Mouse (Mus musculus): ENCODE results near the gene Selenop.

DNA sequence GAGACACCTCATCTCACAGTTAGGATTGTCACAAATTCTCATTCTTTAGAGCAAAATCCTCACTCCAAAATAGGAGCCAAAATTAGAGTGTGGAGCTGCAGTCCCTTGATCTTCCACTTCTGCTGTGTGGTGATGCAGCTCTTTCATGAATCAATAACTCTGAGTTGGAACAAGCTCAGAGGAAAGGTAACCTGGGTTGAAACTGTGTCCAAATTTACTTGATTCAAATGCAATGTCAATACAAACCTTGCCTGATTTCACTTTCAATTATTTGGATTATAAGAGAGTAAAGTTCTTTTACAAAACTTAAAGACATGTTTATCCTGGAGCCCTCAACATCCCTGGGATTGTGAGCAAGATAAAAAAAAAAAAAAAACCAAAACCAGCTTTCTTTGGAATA lies 54.7 kb downstream of the Selenop start:
- TF ChIP-seq POLR2A (IDR thresholded peaks at IDR 0.05; ENCODE audit: borderline replicate concordance, control insufficient read depth, low read depth, low read length) (no peak), CTCF (IDR thresholded peaks at IDR 0.05; ENCODE audit: control insufficient read depth, insufficient read depth, low read length) (no peak)

All from bone marrow, adult 2 months (tissue).